Mouse (Mus musculus): ENCODE data around the gene Ptchd3. TPM values are rescaled to one million over a fixed set of nuclear protein-coding genes. Genes with fewer than 3 reads are reported as not detected.

Ptchd3 gene
- total RNA-seq (2021) = not detected

DNA sequence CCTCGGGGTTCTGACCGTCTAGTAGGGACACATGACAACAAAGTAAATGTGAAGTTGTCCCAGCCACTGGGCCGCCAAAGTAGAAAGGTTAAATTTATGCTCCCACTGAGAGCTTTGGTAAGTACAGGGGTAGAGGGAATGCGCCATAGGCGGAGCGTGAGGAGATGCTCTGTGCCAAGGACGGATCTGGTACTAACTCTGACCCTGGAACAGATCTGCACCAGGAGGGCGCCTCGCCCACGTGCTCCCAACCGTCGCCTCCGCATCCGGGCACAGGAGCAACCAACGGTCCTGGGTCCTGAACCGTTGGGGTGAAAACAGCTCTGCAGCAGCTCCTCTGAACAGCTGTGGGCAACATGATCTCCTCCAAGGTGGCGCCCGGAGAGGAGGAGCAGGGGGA, at the start of gene Ptchd3:
Gene Ptchd3, plus strand, starts transcription at position 301 of the 400 bp plus-strand sequence.
- no peak for DNase-seq

DNA sequence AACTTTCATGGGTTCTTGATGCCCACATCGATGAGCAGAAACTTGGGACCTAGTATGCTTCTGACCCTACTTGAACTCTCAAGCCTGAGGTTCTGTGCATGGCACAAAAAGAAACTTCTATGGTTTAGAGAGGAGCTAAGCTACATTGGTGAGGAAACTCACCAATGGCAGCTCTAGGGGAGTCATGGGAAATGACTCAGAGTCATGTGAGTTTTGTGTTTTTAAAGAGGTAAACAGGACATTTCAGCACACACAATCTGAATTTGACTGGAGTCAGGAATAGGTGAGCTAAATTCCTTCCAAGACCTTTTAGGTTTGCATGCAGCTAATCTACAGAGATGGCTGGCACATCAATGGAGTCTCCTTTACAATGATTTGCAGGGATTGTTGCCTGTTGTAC, 48.2 kb upstream of the Ptchd3 start:
- DNase-seq = no peak

DNA sequence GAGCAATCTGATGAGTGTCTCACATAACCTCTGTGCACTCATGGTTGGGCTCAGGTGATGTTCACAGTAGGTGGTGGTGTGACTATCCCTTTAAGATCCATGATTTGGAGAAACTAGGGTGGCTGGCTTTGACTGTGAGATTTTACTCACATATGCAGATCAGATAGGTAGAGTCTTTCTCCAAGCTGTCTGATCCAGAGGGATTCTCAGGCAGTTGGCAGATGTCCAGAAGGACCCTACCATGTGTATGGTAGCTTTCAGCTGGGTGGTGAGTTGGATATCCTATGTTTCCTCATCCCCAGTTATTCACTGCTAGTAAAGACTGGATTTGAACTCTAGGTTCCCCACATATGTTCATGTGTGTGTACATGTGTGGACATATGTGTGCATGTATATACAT, 42.6 kb upstream of the Ptchd3 start:
- no peak for DNase-seq

DNA sequence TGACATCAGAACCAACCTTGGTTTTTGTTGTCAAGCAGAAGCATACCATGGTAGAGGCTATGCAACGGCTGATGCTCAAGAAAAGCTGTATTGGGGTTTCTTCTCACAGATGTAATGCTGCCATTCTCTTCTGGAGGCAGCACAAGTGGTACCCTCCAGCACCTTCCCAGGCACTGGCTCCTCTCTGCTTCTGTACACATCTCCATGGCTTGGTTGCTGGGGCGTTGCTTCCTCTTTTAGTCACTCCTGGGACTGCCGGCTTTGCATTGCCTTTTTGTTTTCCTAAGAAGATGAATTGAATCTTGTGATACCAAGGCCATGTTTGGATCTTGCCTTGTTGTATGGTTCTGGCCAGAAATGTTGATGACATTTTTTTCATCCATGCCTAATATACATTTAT, 40.5 kb upstream of the Ptchd3 start:
- no peak for DNase-seq

DNA sequence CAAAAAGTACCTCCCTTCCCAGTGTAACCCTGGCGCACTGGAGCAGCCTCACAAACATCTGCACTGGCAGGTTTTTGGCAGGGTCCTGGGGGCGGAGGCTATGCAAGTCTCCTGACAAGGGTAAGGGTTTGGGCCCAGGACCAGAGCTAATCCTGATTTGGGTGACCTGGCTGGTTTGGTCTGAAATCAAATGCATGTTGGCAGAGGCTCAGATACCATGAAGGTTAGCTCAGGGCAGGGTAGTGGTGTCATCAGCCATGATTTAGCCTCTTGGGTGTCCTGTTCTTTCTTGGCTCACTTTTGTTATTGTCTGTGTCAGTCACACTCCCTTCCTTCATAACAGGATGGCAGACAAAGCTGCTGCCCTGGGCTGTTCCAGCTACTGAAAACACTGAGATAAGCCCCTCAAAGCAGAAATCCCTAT, 39.4 kb upstream of the Ptchd3 start:
- no peak for DNase-seq

DNA sequence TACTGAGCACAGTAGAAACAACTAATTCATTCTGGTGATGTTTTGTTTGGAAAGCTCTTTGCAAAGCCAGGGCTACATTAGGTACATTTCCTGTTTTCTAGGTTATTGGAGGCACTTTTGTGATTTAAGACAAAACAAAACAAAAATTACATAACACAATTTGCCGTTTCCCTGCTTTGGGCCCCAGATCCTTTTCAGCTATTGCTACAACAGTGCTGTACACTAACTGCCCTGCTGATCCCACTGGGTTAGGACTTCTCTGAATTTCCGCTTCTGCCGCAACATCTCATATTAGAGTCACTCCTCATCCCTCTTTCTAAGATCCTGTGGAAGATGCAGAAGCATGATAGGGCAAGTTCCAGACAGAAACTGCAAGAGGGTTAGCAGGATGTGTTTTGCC, 38.6 kb upstream of the Ptchd3 start:
- DNase-seq = no peak

DNA sequence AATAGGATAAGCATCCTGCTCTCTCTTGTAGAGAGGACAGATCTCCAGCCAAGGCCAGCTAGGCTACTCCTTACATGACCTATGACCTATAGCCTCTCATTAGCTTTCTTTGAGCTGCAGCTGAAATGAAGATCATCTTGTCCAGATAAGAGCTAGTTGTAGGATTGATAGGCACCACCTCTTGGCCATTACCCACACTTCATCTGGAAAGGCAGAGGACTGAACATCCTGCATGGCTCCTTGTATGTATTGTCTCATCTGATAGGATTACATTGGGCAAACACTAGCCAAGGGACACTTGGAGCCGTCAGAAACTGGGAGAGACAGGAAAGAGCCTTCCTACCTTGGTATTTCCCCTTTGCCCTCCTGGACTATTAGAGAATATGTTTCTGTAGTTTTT, 38.1 kb upstream of the Ptchd3 start:
- no peak for DNase-seq

DNA sequence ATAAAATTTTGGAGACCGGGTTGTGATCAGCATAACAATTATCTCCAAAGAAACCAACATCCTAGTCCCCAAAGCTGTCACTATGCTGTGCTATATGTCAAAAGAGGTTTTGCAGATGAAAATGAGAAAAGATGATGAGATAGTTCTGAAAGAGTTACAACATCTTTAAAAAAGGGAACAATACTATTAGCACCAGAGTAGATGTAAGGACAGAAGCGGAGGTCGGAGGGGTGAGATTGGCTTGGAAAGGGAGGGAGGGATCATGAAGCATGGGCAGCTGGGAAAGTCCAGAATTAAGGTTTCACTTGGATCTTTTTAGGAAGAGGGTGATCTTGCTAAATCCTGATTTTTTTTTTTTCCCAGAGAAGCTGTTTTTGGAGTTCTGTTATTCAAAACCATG, 36.5 kb upstream of the Ptchd3 start:
- no peak for DNase-seq

DNA sequence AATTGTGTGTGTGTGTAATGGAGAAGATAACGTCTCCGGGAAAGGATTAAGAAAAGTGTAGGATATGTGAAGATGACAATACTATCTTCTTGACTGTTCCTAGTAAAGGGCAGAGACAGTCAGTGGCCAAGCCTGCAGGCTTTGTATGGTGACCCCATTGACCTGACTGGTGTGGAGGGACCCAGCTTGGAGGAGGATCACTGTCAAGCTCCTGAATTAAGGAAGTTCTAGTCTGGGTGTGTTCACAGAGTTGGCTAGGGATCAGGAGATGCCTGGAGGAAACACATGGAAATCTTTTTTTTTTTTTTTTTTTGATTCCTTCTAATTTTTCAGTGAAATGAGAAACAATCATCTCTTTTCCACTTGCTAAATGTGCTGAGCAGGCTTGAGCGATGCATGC, 35.9 kb upstream of the Ptchd3 start:
- DNase-seq = no peak

DNA sequence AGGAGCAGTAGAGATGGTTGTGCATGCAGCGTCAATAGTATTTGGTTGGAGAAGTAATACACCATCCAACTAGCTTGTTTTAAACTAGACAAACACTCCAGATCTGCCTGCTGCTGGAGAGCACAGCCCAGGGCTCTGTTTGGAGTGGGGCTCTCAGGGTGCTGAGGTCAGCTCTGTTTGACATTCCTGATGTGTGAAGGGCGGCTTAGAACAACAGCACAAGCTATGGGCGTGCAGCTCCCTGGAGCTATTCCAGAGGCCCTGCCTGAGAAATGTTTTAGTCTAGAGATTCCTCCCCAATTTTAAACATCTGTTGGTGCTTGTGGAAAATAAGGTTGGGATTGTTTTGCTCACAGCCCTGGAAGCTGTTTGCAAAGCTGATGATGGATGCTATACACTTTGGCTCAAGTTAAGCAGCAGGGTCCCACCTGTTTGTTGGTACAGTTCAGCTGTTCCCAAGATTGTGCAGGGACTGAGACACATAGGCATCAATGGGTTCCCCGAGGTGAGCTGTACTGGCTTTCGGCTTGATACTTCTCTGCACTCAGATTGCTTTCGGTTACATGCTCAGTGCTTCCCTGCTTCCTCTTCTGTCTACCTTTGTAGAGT, 35.4 kb upstream of the Ptchd3 start:
- no peak for DNase-seq

DNA sequence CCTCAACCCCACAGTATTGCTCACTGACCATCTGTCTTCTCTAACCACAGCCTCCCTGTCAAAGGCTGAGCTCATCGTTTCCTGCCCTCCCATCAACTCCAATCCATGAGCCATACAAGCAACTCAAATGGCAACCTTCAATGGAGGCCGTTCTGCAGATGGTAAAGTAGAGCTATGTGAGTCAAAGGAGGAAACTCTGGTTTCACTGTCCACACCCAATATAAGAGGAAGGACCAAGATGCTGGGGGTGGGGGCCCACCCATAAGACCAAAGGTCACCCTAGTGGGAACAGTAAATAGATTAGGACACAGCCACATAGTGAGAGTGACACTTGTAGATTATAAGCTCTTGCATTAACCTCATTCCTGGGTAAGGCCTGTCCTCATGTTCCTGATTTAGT, 34.1 kb upstream of the Ptchd3 start:
- no peak for DNase-seq

DNA sequence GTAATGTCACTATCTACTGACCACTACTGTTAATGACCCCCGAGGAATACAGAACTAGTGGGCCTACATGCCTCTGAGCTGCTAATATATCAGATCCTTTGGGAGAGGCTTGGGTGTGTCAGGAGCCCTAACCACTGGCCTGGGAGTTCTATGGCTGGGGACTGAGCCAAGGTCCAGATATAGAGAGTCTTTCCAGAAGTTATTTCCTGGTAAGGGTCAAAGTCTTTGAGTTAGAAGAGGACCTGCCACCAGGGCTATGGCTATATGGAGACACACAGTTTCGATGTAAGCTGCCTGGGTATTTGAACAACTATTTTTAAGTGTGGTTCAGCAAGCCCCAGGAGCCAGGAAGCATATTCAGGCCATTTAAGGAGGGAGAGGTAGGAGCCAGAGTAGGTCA, 31.5 kb upstream of the Ptchd3 start:
- no peak for DNase-seq

DNA sequence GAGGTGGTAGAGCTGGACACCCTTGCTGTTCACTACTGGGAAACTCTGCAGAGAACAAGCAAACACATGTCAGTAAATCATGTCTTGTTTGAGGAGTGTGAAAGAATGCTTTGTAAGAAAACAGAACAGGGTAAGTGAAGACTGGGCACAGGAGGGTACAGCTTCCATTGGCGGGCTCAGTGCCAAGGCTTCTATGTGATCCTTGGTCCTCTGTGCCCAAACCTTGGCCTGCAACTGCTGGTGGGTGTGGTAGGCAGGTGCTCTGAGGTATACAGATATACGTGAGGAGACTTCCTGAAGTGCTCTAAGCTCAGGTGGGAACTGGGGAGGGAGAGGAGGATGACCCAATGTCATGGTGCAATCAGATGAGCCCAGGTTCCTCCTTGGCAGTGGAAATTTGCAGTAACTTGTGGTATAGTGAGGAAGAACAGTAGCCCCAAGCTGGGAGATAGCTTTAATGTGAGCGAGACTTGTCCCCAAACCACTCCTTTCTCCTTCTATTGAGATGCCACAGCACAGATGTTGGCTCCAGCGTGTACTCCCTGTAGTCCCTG, 30.2 kb upstream of the Ptchd3 start:
- no peak for DNase-seq

DNA sequence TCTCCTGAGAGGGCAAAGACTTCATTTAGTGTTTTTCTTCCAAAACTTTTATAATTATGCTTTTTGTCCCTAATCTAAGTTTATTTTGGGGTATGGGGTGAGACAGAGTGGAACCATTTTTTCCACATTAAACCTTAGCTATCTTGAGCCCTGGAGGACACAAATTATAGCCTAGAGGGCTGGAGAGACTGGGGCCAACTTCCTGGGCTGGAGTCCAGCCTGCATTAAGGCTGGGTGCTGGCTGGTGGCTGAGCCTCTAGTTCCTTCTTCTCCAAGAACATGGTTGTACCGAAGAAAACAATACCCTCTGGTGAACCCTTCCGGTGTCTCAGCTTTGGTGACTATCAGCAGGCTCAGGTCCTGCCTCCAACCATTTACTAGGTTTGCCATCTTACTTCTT, 27.3 kb upstream of the Ptchd3 start:
- DNase-seq = no peak

DNA sequence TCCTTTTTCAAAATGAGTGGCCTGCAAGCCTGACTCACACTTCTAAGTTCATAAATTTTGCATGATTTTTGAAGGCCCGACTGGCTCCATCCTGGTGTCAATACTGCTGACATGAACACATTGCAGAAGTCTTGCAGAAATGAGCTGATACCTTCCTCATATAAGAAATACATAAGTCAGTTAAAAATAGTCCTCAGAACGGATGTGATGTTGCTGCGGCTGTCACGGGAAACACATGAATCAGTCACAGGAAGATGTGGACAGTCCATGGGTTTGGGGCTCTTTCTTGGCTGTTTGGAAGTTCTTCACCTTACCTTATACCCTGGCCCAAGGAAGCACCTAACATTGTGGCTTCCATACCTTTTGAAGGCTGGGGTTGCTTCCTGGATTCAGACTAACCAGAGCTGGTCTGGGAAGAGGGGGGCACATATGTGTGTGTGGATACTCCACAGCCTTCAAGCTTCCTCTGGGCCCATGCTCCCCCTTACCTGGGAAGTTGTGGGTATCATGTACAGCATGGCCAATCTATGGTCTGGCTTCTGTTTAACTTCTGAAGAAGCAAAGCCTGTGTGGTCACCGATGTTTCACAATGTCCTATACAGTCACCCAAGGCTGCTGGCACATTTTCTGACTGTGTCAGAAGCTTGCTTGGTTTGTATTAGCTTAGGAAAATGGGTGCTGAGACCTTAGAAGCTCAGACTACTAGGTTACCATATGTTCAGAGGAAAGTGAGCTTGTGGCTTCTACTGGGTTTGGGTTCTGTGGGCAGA, 25.6 kb upstream of the Ptchd3 start:
- DNase-seq = no peak

DNA sequence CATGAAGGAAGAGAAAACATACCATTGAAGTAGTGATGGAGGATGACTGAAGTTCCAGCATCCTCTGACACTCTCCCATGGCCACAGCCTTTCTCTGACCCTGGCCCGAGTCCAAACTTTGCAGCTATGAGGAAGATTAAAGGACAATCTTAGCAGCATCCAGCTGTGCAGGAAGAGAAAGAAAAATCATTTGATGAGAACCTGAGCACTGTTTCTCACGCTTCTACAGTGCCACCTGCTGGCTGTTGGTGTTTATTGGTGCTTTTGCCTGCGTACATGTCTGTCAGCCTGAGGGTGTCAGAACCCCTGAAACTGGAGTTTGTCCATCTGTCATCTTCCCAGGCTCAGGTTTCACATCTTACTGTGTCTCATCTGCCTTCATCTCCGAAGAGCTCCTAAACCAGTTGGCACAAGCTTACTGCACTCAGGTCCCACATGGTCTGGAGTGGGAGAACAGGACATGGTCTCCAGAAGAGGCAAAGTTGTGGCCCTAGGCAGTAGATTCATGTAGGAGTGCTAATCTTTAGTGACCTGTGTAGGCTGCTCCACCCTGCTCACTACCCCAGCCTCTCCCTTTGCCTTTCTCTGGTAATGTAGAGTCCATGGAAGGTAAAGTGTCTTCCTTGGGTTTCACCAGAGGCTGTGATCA, 21.7 kb upstream of the Ptchd3 start:
- peak; percentile 80 to 82 for DNase-seq

DNA sequence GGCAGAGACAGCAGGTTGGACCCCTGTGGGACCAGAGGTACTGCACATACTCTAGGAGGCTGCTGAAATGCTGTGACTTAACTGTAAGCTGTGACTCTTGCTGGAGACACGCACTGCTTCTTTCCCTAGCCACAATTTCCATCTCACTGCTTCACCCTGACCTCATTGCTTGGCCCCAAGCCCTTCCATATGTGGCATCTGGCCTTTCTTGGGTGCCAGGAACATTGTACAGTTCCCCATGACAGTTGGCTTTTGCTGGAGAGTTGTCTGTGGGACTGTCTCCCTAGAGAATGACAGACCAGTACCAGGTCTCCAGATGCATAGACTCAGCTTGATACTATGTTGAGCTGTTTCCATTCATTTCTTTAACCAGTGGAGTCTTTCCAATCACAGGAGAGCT, 21.2 kb upstream of the Ptchd3 start:
- DNase-seq = no peak

DNA sequence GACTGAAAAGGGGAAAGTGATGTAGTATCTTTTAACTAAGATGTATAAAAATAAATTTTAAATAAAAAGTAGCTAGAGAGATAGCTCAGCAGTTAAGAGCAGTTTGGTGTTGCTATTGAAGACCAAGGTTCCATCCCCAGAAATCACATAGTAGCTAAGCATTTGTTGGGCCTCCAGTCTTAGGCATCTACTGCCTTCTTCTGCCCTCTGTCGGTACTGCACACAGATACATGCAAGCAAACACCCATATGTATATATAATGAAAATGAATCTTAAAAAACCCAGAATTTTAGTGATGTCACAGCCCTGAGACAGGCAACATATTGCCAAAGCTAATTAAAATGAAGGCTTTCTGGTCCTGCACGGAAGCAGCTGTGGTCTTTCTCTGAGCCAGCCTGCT, 15.9 kb downstream of the Ptchd3 start:
- DNase-seq = no peak

DNA sequence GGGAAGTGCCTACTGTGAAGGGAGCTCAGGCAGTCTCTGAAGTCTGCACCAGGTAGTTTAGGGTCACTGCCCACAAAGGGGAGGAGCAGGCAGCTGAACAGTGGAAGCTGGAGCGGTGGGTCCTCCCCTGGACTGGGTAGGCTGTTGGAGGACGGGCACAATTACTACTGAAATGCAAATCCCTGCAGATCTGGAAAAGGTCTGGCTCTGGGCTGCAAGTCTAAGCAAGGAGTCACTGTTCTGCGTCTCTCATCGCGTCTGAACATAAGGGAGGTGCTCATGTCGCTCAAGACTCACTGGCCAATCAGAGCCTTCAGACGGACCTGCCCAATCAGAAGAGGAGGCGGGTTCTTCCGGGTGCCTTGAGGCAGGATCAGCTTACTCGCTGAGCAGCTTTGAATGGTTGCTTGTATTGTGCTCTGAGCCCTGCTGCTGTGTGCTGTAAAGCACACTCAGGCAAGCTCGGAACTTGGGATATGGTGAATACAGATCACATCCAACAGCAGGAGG, 17.8 kb downstream of the Ptchd3 start:
- peak; percentile 62 to 63 for DNase-seq
